Mouse (Mus musculus): ENCODE measurements around the gene Lrp2bp.

Lrp2bp gene

GRCm38 (mm10) chr8:46024392-46024791 lies 25.3 kb downstream of the Lrp2bp start:
- intact Hi-C loops (cut with DNase I), result no loop called here

- intact Hi-C loops (cut with DNase I), result no loop called here
These were observed 37.1 kb downstream of the Lrp2bp start for GRCm38 (mm10) chr8:46036217-46036616.

- intact Hi-C loops (cut with DNase I), result no loop called here
These were observed 40.6 kb downstream of the Lrp2bp start for GRCm38 (mm10) chr8:46039666-46040065.

GRCm38 (mm10) chr8:46040260-46040659 lies 41.2 kb downstream of the Lrp2bp start:
- intact Hi-C loops (cut with DNase I), result no loop called here

- intact Hi-C loops (cut with DNase I), result no loop called here
These were observed 73.7 kb downstream of the Lrp2bp start for GRCm38 (mm10) chr8:46072798-46073197.

GRCm38 (mm10) chr8:46073540-46074140 lies 74.5 kb downstream of the Lrp2bp start:
- intact Hi-C loops (cut with DNase I), result no loop called here

GRCm38 (mm10) chr8:46075223-46075622 lies 76.1 kb downstream of the Lrp2bp start:
- intact Hi-C loops (cut with DNase I), result no loop called here

- intact Hi-C loops (cut with DNase I), result no loop called here
These were observed 79.8 kb downstream of the Lrp2bp start for GRCm38 (mm10) chr8:46078866-46079265.
